Mouse (Mus musculus) embryonic facial prominence, embryonic 13.5 days (tissue): ENCODE measurements around the gene Mapkapk3. TPM values are rescaled to one million over a fixed set of nuclear protein-coding genes. Genes with fewer than 3 reads are reported as not detected.

Source experiments
- ATAC-seq: fragments of 200-750 bp; cut with Nextera tagmentation; 2 replicates; pipeline ENCODE4 v1.8.0; 2017; ENCODE audit warnings: low read depth; ENCODE audit not compliant: insufficient number of reproducible peaks, insufficient read depth, low FRiP score, low TSS enrichment
- H3K27ac ChIP-seq: fragments of 300-500 bp; sonication (generic); 2 replicates; pipeline ENCODE4 v1.5.1; 2015; ENCODE audit warnings: moderate library complexity, mild to moderate bottlenecking, inconsistent platforms
- H3K27me3 ChIP-seq: fragments of 300-500 bp; sonication (generic); 2 replicates; pipeline ENCODE4 v1.6.1; 2015; ENCODE audit warnings: mild to moderate bottlenecking, inconsistent platforms
- H3K36me3 ChIP-seq: fragments of 300-500 bp; sonication (generic); 2 replicates; pipeline ENCODE4 v1.6.1; 2015; ENCODE audit warnings: mild to moderate bottlenecking, inconsistent platforms
- H3K4me1 ChIP-seq: fragments of 300-500 bp; sonication (generic); 2 replicates; pipeline ENCODE4 v1.6.1; 2015; ENCODE audit warnings: inconsistent platforms
- H3K4me2 ChIP-seq: fragments of 300-500 bp; sonication (generic); 2 replicates; pipeline ENCODE4 v1.6.1; 2015; ENCODE audit warnings: moderate library complexity, mild to moderate bottlenecking, inconsistent platforms
- H3K4me3 ChIP-seq: fragments of 300-500 bp; sonication (generic); 2 replicates; pipeline ENCODE4 v1.5.1; 2015; ENCODE audit warnings: mild to moderate bottlenecking, inconsistent platforms
- H3K9ac ChIP-seq: fragments of 300-500 bp; sonication (generic); 2 replicates; pipeline ENCODE4 v1.6.1; 2015; ENCODE audit warnings: mild to moderate bottlenecking, inconsistent platforms
- H3K9me3 ChIP-seq: fragments of 300-500 bp; sonication (generic); 2 replicates; pipeline ENCODE4 v1.6.1; 2016; ENCODE audit warnings: inconsistent platforms
- WGBS: fragments of 180-500 bp; shearing (Covaris S2); methylation state at CpG from one replicate; pipeline ENCODE4 v1.1.7; 2015; ENCODE audit warnings: mixed read lengths; 5-methylcytosine and 5-hydroxymethylcytosine counted together
- polyA plus RNA-seq: library from polyadenylated mRNA; unstranded; fragments of >200 nt; fragmentation: Nextera tagmentation; extraction: Ambion mirVana; gene quantifications from 2 replicates; pipeline ENCODE4 v1.2.1, GENCODE M21; 2015

The Mapkapk3 gene
- polyA plus RNA-seq, 1 experiment from 2014 or later = 7.6 TPM

GRCm38 (mm10) chr9:107324799-107325561, 35.3 kb upstream of the Mapkapk3 start:
- Histone ChIP-seq H3K9me3 (no peaks in the 10 kb centered on the region), H3K4me3 (no peak overlapping the region), H3K36me3 (peaks cover 15% of the 10 kb centered on the region), H3K4me2 (no peak overlapping the region), H3K4me1 (no peaks in the 10 kb centered on the region), H3K27me3 (no peaks in the 10 kb centered on the region), H3K27ac (no peak overlapping the region), H3K9ac (no peak overlapping the region)
- ATAC-seq = no peak
- WGBS = 53% methylated on average over 4 of the region's 4 CpGs

- H3K4me1 ChIP-seq = no peaks in the 10 kb centered on the region
- no peaks in the 10 kb centered on the region for H3K9me3 ChIP-seq
- H3K27ac ChIP-seq = no peak overlapping the region
- WGBS = 77% methylated on average over 6 of the region's 6 CpGs
- H3K4me3 ChIP-seq = no peak overlapping the region
- no peak for ATAC-seq
- no peak overlapping the region; the same call in 1 of the 2 replicates for H3K9ac ChIP-seq
- peaks cover 14% of the 10 kb centered on the region for H3K36me3 ChIP-seq
- no peak overlapping the region for H3K4me2 ChIP-seq
- no peaks in the 10 kb centered on the region for H3K27me3 ChIP-seq
Measured at GRCm38 (mm10) chr9:107323558-107323957, 33.9 kb upstream of the Mapkapk3 start.

- Histone ChIP-seq H3K36me3 (peaks cover 4% of the 10 kb centered on the region; the same call in 1 of the 2 replicates), H3K27ac (no peak overlapping the region), H3K4me2 (no peak overlapping the region), H3K4me1 (no peaks in the 10 kb centered on the region), H3K9me3 (no peaks in the 10 kb centered on the region), H3K9ac (0 out of 2 replicates have a peak overlapping the region, but pooled peaks have one; percentile 36), H3K27me3 (no peaks in the 10 kb centered on the region), H3K4me3 (no peak overlapping the region)
- WGBS = 72% methylated on average over 8 of the region's 8 CpGs
- no peak for ATAC-seq
Measured at GRCm38 (mm10) chr9:107322461-107323050, 32.9 kb upstream of the Mapkapk3 start.

- WGBS = 75% methylated on average over 2 of the region's 2 CpGs
- Histone ChIP-seq H3K27me3 (no peaks in the 10 kb centered on the region), H3K9me3 (no peaks in the 10 kb centered on the region), H3K4me1 (no peaks in the 10 kb centered on the region; the same call in 1 of the 2 replicates), H3K9ac (no peak overlapping the region), H3K4me2 (no peak overlapping the region), H3K27ac (no peak overlapping the region), H3K4me3 (no peak overlapping the region), H3K36me3 (no peaks in the 10 kb centered on the region)
- no peak for ATAC-seq
Measured at GRCm38 (mm10) chr9:107315791-107316190, 26.1 kb upstream of the Mapkapk3 start.

- WGBS = 79% methylated on average over 3 of the region's 3 CpGs
- no peak overlapping the region for H3K4me3 ChIP-seq
- H3K27me3 ChIP-seq = no peaks in the 10 kb centered on the region
Measured at GRCm38 (mm10) chr9:107313926-107314325, 24.2 kb upstream of the Mapkapk3 start.

GRCm38 (mm10) chr9:107312811-107313584, 23.3 kb upstream of the Mapkapk3 start:
- Histone ChIP-seq H3K27ac (no peak overlapping the region), H3K4me1 (peaks cover 4% of the 10 kb centered on the region; the same call in 1 of the 2 replicates), H3K9ac (no peak overlapping the region), H3K36me3 (no peaks in the 10 kb centered on the region), H3K27me3 (no peaks in the 10 kb centered on the region), H3K4me2 (no peak overlapping the region), H3K4me3 (no peak overlapping the region), H3K9me3 (no peaks in the 10 kb centered on the region)
- no peak for ATAC-seq
- 69% methylated on average over 10 of the region's 10 CpGs for WGBS

More at GRCm38 (mm10) chr9:107313926-107314325, 24.2 kb upstream of the Mapkapk3 start:
- no peaks in the 10 kb centered on the region for H3K36me3 ChIP-seq
- no peak for ATAC-seq
- no peaks in the 10 kb centered on the region; the same call in 1 of the 2 replicates for H3K4me1 ChIP-seq
- no peak overlapping the region for H3K9ac ChIP-seq
- no peaks in the 10 kb centered on the region for H3K9me3 ChIP-seq
- H3K4me2 ChIP-seq = no peak overlapping the region
- H3K27ac ChIP-seq = no peak overlapping the region

- Histone ChIP-seq H3K9me3 (no peaks in the 10 kb centered on the region), H3K27ac (no peak overlapping the region), H3K27me3 (no peaks in the 10 kb centered on the region), H3K4me2 (no peak overlapping the region), H3K4me1 (peaks cover 23% of the 10 kb centered on the region), H3K36me3 (no peaks in the 10 kb centered on the region), H3K4me3 (no peak overlapping the region), H3K9ac (no peak overlapping the region)
- no peak for ATAC-seq
- 77% methylated on average over 5 of the region's 5 CpGs for WGBS
Measured at GRCm38 (mm10) chr9:107309600-107309999, 19.9 kb upstream of the Mapkapk3 start.

GRCm38 (mm10) chr9:107309171-107309570, 19.5 kb upstream of the Mapkapk3 start:
- no peak for ATAC-seq
- no peaks in the 10 kb centered on the region for H3K9me3 ChIP-seq
- H3K9ac ChIP-seq = no peak overlapping the region
- no peaks in the 10 kb centered on the region for H3K27me3 ChIP-seq
- no peak overlapping the region for H3K4me3 ChIP-seq
- WGBS = 75% methylated on average over 9 of the region's 9 CpGs
- H3K4me1 ChIP-seq = peaks cover 23% of the 10 kb centered on the region
- no peak overlapping the region for H3K27ac ChIP-seq
- no peaks in the 10 kb centered on the region for H3K36me3 ChIP-seq
- no peak overlapping the region for H3K4me2 ChIP-seq

- H3K4me1 ChIP-seq = peaks cover 23% of the 10 kb centered on the region
- no peak overlapping the region for H3K27ac ChIP-seq
- no peaks in the 10 kb centered on the region for H3K27me3 ChIP-seq
- ATAC-seq = no peak
- H3K9me3 ChIP-seq = no peaks in the 10 kb centered on the region
- H3K9ac ChIP-seq = no peak overlapping the region
- no peak overlapping the region for H3K4me2 ChIP-seq
- WGBS = 85% methylated on average over 9 of the region's 9 CpGs
- no peaks in the 10 kb centered on the region for H3K36me3 ChIP-seq
- H3K4me3 ChIP-seq = no peak overlapping the region
Measured at GRCm38 (mm10) chr9:107308346-107309000, 18.8 kb upstream of the Mapkapk3 start.

GRCm38 (mm10) chr9:107307886-107308285, 18.2 kb upstream of the Mapkapk3 start:
- ATAC-seq = no peak
- H3K27ac ChIP-seq = peak overlapping the region; percentile 33; the same call in 1 of the 2 replicates
- H3K27me3 ChIP-seq = no peaks in the 10 kb centered on the region
- no peak overlapping the region for H3K4me3 ChIP-seq
- no peaks in the 10 kb centered on the region for H3K36me3 ChIP-seq
- no peak overlapping the region for H3K9ac ChIP-seq
- H3K9me3 ChIP-seq = no peaks in the 10 kb centered on the region
- H3K4me2 ChIP-seq = no peak overlapping the region
- H3K4me1 ChIP-seq = peaks cover 23% of the 10 kb centered on the region
- 52% methylated on average over 12 of the region's 12 CpGs for WGBS
